18 mouse cellular contexts compared by ENCODE assay signal in genomic region chrX:101376190-101376968, GRCm38 (mm10). TPM values are rescaled to one million over a fixed set of nuclear protein-coding genes. Genes with fewer than 3 reads are reported as not detected.
A peak's percentile ranks its signal among the peaks of the same experiment; 100 is the strongest.
DNase-seq lines count a peak whose midpoint lies in the region; ATAC-seq and TF ChIP-seq lines count a peak whose summit lies in the region.
"Had no signal": no experiment of that assay in that cellular context is flagged by ENCODE, and none has a peak within 500 bp of the region (broad histone marks: within the 10 kb centered on the region; RNA-seq: fewer than 3 reads in every experiment).

Gene Gjb1 (plus strand): TSS chrX:101376378.

- no peak within 1 kb of the TSS for H3K27ac ChIP-seq in testis, adult 2 months (ENCODE audit: control insufficient read depth, insufficient read depth, low read depth, low read length)
- H3K27ac ChIP-seq in liver, embryonic 14.5 days = no peak within 1 kb of the TSS
- no peak within 1 kb of the TSS for H3K27ac ChIP-seq in midbrain, embryonic 13.5 days
- H3K27ac ChIP-seq in heart, embryonic 12.5 days (ENCODE audit: poor library complexity, severe bottlenecking) = no peak within 1 kb of the TSS
- H3K27ac ChIP-seq: embryonic facial prominence, embryonic 15.5 days; forebrain, embryonic 15.5 days; heart, embryonic 10.5 days; hindbrain, embryonic 10.5 days; lung, embryonic 15.5 days; neural tube, embryonic 13.5 days had no signal

- no peaks in the 10 kb centered on the region for H3K36me3 ChIP-seq in testis, adult 2 months (ENCODE audit: control insufficient read depth, insufficient read depth, low read length)
- H3K36me3 ChIP-seq in liver, embryonic 14.5 days (replicated peaks; ENCODE audit: control insufficient read depth, insufficient read depth, low read depth) = no peaks in the 10 kb centered on the region
- no peaks in the 10 kb centered on the region for H3K36me3 ChIP-seq in midbrain, embryonic 13.5 days
- no peaks in the 10 kb centered on the region for H3K36me3 ChIP-seq in heart, embryonic 12.5 days
- H3K36me3 ChIP-seq: embryonic facial prominence, embryonic 15.5 days; forebrain, embryonic 15.5 days; G1E; heart, embryonic 10.5 days; hindbrain, embryonic 10.5 days; lung, embryonic 15.5 days; neural tube, embryonic 13.5 days had no signal

- no peak within 1 kb of the TSS for H3K9ac ChIP-seq in liver, embryonic 14.5 days (replicated peaks)
- no peak within 1 kb of the TSS for H3K9ac ChIP-seq in midbrain, embryonic 13.5 days (replicated peaks)
- H3K9ac ChIP-seq in heart, embryonic 12.5 days = no peak within 1 kb of the TSS
- H3K9ac ChIP-seq: embryonic facial prominence, embryonic 15.5 days; forebrain, embryonic 15.5 days; lung, embryonic 15.5 days; neural tube, embryonic 13.5 days had no signal

- TF ChIP-seq EP300 in liver, embryonic 14.5 days (IDR thresholded peaks at IDR 0.05; ENCODE audit: low read depth) = no peak

- intact Hi-C loops in heart, postnatal 25 days (cut with DNase I) = no loop called here

- H3K4me1 ChIP-seq in testis, adult 2 months (ENCODE audit: control insufficient read depth, insufficient read depth, low read length) = no peaks in the 10 kb centered on the region
- peaks cover 0 to 2% of the 10 kb centered on the region in 2 experiments; a peak in 1 of 4 replicates for H3K4me1 ChIP-seq in liver, embryonic 14.5 days (replicated peaks; ENCODE audit: control insufficient read depth in 2 of 2, insufficient read depth in 2 of 2, low read length in 1 of 2)
- H3K4me1 ChIP-seq in midbrain, embryonic 13.5 days (replicated peaks) = no peaks in the 10 kb centered on the region
- H3K4me1 ChIP-seq in heart, embryonic 12.5 days (replicated peaks) = no peaks in the 10 kb centered on the region
- H3K4me1 ChIP-seq: embryonic facial prominence, embryonic 15.5 days; forebrain, embryonic 15.5 days; heart, embryonic 10.5 days; hindbrain, embryonic 10.5 days; lung, embryonic 15.5 days; neural tube, embryonic 13.5 days had no signal

- DNase-seq in kidney, adult 9 months = peak; percentile 20
- no peak for DNase-seq in kidney, adult 11 months
- no peak for DNase-seq in testis, postnatal 14 days (ENCODE audit: low spot score)
- DNase-seq in liver, embryonic 14.5 days (ENCODE audit: low read depth in 3 of 3, low spot score in 3 of 3) = no peak
- DNase-seq in heart, postnatal 25 days (ENCODE audit: low spot score) = no peak
- DNase-seq: gastrocnemius, postnatal 10 days; left cerebral cortex, postnatal 4 days had no signal

- no peak for TF ChIP-seq CTCF in testis, adult 2 months (IDR thresholded peaks at IDR 0.05; ENCODE audit: control insufficient read depth, insufficient read depth, insufficient replicate concordance, low read depth, low read length)
- TF ChIP-seq CTCF in liver, embryonic 14.5 days (IDR thresholded peaks at IDR 0.05; ENCODE audit: low read depth) = no peak

- no peak within 1 kb of the TSS for H3K4me2 ChIP-seq in liver, embryonic 14.5 days (ENCODE audit: low read depth)
- H3K4me2 ChIP-seq in midbrain, embryonic 13.5 days (replicated peaks) = no peak within 1 kb of the TSS
- no peak within 1 kb of the TSS for H3K4me2 ChIP-seq in heart, embryonic 12.5 days
- H3K4me2 ChIP-seq: embryonic facial prominence, embryonic 15.5 days; forebrain, embryonic 15.5 days; lung, embryonic 15.5 days; neural tube, embryonic 13.5 days had no signal

- peak within 1 kb of the TSS; percentile 14; the same call in 1 of the 2 replicates for H3K4me3 ChIP-seq in testis, adult 2 months (ENCODE audit: control insufficient read depth, low read depth, low read length)
- peak within 1 kb of the TSS; percentile 8 to 44; a peak in 3 of 4 replicates for H3K4me3 ChIP-seq in liver, embryonic 14.5 days (ENCODE audit: insufficient read depth in 1 of 2, low read depth in 2 of 2, low read length in 2 of 2)
- H3K4me3 ChIP-seq in midbrain, embryonic 13.5 days (replicated peaks) = no peak within 1 kb of the TSS
- no peak within 1 kb of the TSS for H3K4me3 ChIP-seq in heart, embryonic 12.5 days
- H3K4me3 ChIP-seq: embryonic facial prominence, embryonic 15.5 days; forebrain, embryonic 15.5 days; heart, embryonic 10.5 days; hindbrain, embryonic 10.5 days; lung, embryonic 15.5 days; megakaryocyte, embryonic 14.5 days; neural tube, embryonic 13.5 days had no signal

- no peaks in the 10 kb centered on the region for H3K27me3 ChIP-seq in testis, adult 2 months (ENCODE audit: control insufficient read depth, insufficient read depth, low read length)
- H3K27me3 ChIP-seq in liver, embryonic 14.5 days (ENCODE audit: control insufficient read depth, insufficient read depth, low read length) = no peaks in the 10 kb centered on the region
- peaks cover 16% of the 10 kb centered on the region; the same call in 1 of the 2 replicates for H3K27me3 ChIP-seq in midbrain, embryonic 13.5 days
- H3K27me3 ChIP-seq in heart, embryonic 12.5 days (replicated peaks) = peaks cover 3% of the 10 kb centered on the region; the same call in 1 of the 2 replicates
- H3K27me3 ChIP-seq: forebrain, embryonic 15.5 days had no signal

- no peak for TF ChIP-seq POLR2A in testis, adult 2 months (IDR thresholded peaks at IDR 0.05; ENCODE audit: control insufficient read depth, low read depth, low read length)

- no peak for ATAC-seq in liver, embryonic 14.5 days (ENCODE audit: insufficient read depth)
- ATAC-seq in midbrain, embryonic 13.5 days = no peak
- no peak for ATAC-seq in heart, embryonic 12.5 days (ENCODE audit: insufficient number of reproducible peaks, low FRiP score)
- ATAC-seq: forebrain, embryonic 15.5 days had no signal

- 52% methylated on average over 7 of the region's 7 CpGs for WGBS in liver, embryonic 14.5 days (ENCODE audit: insufficient replicate concordance)
- WGBS in midbrain, embryonic 13.5 days = 80% methylated on average over 7 of the region's 7 CpGs
- 67% methylated on average over 7 of the region's 7 CpGs for WGBS in heart, embryonic 12.5 days

- no peaks in the 10 kb centered on the region for H3K9me3 ChIP-seq in liver, embryonic 14.5 days (ENCODE audit: control insufficient read depth, low read length)
- H3K9me3 ChIP-seq in midbrain, embryonic 13.5 days = no peaks in the 10 kb centered on the region
- no peaks in the 10 kb centered on the region for H3K9me3 ChIP-seq in heart, embryonic 12.5 days (replicated peaks)
- H3K9me3 ChIP-seq: embryonic facial prominence, embryonic 15.5 days; forebrain, embryonic 15.5 days; G1E; heart, embryonic 10.5 days; hindbrain, embryonic 10.5 days; lung, embryonic 15.5 days; megakaryocyte, embryonic 14.5 days; neural tube, embryonic 13.5 days had no signal

RNA-seq across cellular contexts. Expression of gene Gjb1, which starts in this region (rescaled TPM):
- polyA plus RNA-seq in testis, adult 2 months (2012; rRNA removed) = 0.69 TPM in 1 of 2 replicates, not detected in the other
- 42.1 and 62.5 TPM in 2 replicates for polyA plus RNA-seq in liver, embryonic 14.5 days (2012; rRNA removed)
- polyA plus RNA-seq in liver, embryonic 14.5 days (2014; fragmentation: Nextera tagmentation; extraction: Ambion mirVana) = 52.5 and 56.6 TPM in 2 replicates
- polyA plus RNA-seq in midbrain, embryonic 13.5 days (2015; fragmentation: Nextera tagmentation; extraction: Ambion mirVana) = 0.47 and 0.48 TPM in 2 replicates
- total RNA-seq in heart, postnatal 25 days (2021) = not detected
- 0.13 and 0.66 TPM in 2 replicates for polyA plus RNA-seq in heart, embryonic 12.5 days (2016; fragmentation: Nextera tagmentation; extraction: Ambion mirVana)
- total RNA-seq: G1E had no signal
- polyA plus RNA-seq: G1E; hindbrain, embryonic 10.5 days had no signal

Comparison
In these comparisons a context has a peak if more than half of its experiments do, and no peak if none do; other contexts are left out.
1. RNA of gene Gjb1 (polyA plus RNA-seq): 42.1 to 62.5 TPM in liver, embryonic 14.5 days; 0.13 to 0.66 TPM in heart, embryonic 12.5 days, 0.47 to 0.48 TPM in midbrain, embryonic 13.5 days and 0.69 TPM in testis, adult 2 months; every median in the first group is over 10 times any median in the second.
2. H3K4me3 ChIP-seq: peak in testis, adult 2 months (single experiment) and liver, embryonic 14.5 days (2 of 2); none in midbrain, embryonic 13.5 days (single experiment) and heart, embryonic 12.5 days (single experiment).